Mouse (Mus musculus) adrenal gland, adult 10 weeks (tissue): ENCODE data around the gene Vipas39. TPM values are rescaled to one million over a fixed set of nuclear protein-coding genes. Genes with fewer than 3 reads are reported as not detected.

Experiments
- polyA plus RNA-seq: library from polyadenylated mRNA; stranded (reverse); fragments of 350-450 nt; fragmentation: Illumina TruSeq; extraction: RNeasy Lipid Tissue Mini Kit (QIAGEN cat#74804); gene quantifications from one replicate; pipeline ENCODE4 v1.2.3, GENCODE M21; 2014; ENCODE audit warnings: low read depth, low replicate concordance

The Vipas39 gene
- polyA plus RNA-seq, result 22.5 TPM

DNA sequence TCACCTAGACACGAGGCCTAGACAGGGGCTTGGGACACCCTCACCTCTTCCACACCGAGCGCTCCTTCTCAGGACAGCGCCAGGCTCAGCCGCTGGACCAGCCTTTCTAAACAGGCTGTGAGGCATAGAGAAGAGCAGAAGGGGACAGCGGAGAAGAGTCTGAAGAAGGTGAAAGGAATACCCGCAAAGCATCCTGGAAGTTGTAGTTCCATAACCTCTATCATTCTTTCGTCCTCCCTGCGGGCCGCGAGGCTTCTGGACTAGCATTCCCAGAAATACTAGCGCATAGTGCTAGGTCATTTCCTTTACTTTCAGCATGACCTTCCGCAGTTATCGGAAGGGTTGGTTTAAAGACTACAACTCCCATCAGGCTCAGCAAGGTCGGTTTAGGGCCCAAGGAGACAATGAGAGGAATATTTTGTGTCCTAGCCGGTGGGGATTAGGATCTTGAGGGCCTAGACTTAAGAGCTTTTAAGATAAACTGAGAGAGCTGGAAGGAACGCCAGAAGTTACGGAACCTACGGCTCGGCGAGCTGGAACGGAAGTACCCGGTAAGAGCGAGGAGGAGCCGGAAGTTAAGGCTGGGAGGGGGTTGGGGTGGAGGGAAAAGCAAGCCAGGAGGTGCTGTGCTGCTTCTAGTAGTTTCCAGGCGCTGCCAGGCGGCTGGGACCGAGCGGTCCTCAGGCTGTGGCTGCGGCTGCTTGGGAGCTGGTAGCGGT, at the start of gene Vipas39, which contains the start of gene Ahsa1:
TSS of gene Vipas39 (minus strand) at position 149 of the 719 bp plus-strand sequence.
TSS of gene Ahsa1 (plus strand) at position 372 of the 719 bp plus-strand sequence.

DNA sequence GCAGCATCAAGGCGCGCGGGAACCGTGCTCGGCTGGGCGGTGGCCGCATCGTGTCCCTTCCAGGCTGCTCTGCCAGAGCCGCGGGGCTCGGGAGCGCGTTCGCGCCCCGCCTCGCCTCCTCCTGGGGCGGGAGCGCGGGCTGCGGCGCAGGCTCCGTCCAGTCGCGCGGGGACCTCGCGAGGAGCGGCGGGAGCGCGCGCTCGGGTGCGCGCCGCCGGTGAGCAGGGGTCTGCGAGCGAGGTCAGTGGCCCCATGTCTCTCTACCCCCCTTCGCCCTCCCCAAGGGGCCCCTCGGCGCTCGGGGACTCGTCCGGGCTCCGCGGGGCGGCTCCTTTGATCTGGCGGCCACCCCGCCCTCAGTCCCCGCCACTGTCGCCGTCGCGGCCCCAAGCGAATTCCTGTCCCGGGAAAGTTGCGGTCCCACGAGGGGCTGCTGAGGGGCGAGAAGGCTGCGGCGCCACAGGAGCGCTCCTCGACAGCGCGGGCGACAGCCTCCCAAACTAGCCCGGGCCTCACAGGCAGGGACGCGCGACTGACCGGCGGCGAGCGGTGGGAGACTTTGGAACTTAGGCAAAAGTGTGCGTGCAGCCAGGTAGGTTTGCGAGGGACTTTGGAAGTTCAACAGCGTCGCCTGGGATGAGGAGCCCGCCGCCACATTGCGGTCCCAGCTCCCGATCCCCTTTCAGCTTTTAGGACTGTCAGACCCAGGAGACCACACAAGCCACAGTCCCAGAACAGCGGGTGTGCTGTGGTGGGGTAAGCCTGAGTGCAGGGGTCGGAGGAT, 33.8 kb upstream of the Vipas39 start, which contains the start of gene Ism2:
TSS of gene Ism2 (minus strand) at position 49 of the 784 bp plus-strand sequence.

DNA sequence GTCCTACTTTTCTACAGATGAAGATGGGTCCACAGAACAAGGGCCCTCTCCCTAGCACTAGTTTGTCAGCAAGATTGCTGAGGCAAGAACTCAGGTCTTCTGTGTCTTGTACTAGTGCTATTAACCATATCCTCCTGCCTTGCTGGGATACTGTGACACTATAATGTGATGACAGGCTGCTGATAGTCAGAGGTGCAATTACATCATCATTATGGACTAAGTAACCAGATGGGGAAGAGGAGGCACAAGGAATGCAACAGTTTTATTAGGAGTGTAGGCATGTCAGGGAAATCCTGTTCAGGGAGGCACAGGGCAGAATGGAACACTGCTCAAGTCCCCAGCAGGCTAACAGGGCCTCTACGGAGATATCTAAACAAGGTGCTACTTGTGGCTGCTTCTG, 27.4 kb downstream of the Vipas39 start, which contains the start of gene Noxred1:
TSS of gene Noxred1 (minus strand) at position 101 of the 400 bp plus-strand sequence.

DNA sequence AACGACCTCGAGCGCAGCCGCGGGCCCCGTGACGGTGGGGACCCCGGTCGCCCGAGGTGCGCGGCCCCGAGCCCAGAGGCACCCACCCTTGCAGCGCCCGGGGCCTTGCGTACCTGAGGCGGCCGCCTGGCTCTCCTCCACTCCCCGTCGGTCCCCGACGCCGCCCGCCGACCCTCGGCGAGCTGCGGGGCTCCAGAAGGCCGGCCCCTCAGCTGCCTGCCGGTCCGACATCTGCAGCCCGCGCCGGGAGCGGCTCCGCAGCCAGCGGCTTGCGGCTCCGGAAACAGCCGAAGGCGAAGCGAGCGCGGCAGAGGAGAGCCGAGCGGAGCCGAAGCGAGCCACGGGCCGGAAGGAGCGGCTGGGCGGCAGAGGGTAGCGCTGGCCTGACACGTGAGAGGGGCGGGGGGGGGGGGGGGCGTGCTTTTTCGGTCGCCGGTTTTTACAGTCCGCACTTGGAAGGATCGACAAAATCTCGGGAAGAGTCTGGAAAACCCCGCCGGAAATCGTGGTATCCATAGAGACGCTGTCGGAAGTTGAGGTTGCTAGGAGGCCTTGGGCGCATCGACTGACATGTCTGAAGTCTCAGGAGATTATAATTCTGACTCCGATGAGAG, 66.0 kb downstream of the Vipas39 start, which contains the start of gene Tmed8:
TSS of gene Tmed8 (minus strand) at position 482 of the 614 bp plus-strand sequence.

DNA sequence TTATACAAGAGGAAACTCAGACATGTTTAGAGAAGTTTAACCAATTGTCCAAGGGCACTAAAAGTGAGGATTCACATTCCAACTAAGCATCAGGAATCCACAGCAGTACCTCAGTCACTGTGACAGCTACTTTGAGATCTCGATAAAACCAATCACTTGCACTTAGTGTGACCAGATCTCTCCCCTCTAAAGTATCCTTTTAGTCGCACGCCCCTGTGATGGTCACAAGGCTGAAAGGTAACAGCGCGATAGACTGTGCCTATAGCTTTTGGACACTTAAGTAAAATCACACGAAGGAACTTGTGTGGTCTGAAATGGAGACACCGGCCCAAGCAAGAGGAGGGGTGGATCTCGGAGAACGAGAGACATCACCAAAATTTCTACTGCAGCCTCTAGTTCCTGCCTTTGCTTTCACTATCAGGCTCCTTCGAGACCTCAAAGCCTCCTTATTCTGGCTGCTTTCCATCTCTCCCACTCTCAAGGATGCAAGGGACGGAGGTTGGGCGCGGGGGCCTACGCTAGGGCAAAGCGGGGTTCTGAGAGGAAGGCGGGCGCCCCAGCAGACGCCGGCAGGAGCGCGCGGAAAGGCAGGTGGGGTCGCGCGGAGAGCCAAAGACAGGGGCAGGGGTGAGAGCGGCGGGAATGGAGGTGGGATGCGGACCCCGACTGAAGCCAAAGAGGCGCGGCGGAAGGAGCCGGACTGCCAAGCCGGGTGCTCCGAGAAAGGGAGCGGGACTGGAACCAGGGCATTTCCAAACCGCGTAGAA, 66.7 kb downstream of the Vipas39 start, which contains the start of gene Samd15:
TSS of gene Samd15 (plus strand) at position 518 of the 767 bp plus-strand sequence.

Other genes with a start within 250 kb of the Vipas39 start
- 0.17 TPM for gene Tmem63c, start 244.9 kb downstream of the Vipas39 start, polyA plus RNA-seq
- 0.47 TPM for gene Ngb, start 163.7 kb downstream of the Vipas39 start, polyA plus RNA-seq
- 116 TPM for gene Gstz1, start 119.1 kb downstream of the Vipas39 start, polyA plus RNA-seq
- gene Pomt2, start 118.3 kb downstream of the Vipas39 start, polyA plus RNA-seq, result 10.5 TPM
- 2.5 TPM for gene Samd15, start 66.5 kb downstream of the Vipas39 start, polyA plus RNA-seq
- 54.9 TPM for gene Tmed8, start 65.8 kb downstream of the Vipas39 start, polyA plus RNA-seq
- 0.52 TPM for gene Noxred1, start 27.5 kb downstream of the Vipas39 start, polyA plus RNA-seq
- 198 TPM for gene Ahsa1, start 223 bp upstream of the Vipas39 start, polyA plus RNA-seq
- not detected for gene Ism2, start 33.4 kb upstream of the Vipas39 start, polyA plus RNA-seq
- gene Sptlc2, start 122.1 kb upstream of the Vipas39 start, polyA plus RNA-seq, result 359 TPM
- gene Slirp, start 177.6 kb upstream of the Vipas39 start, polyA plus RNA-seq, result 171 TPM
- gene Alkbh1, start 177.8 kb upstream of the Vipas39 start, polyA plus RNA-seq, result 20.1 TPM
- gene Snw1, start 206.0 kb upstream of the Vipas39 start, polyA plus RNA-seq, result 102 TPM
- not detected for gene Gm5788, start 228.5 kb upstream of the Vipas39 start, polyA plus RNA-seq
- not detected for gene Gm8300, start 248.1 kb upstream of the Vipas39 start, polyA plus RNA-seq